Mouse (Mus musculus): Measurements from ENCODE around the gene Dgcr8. TPM values are rescaled to one million over a fixed set of nuclear protein-coding genes. Genes with fewer than 3 reads are reported as not detected.

Dgcr8 gene
- polyA plus RNA-seq, 1 experiment from 2014 or later: 28.9 TPM

DNA sequence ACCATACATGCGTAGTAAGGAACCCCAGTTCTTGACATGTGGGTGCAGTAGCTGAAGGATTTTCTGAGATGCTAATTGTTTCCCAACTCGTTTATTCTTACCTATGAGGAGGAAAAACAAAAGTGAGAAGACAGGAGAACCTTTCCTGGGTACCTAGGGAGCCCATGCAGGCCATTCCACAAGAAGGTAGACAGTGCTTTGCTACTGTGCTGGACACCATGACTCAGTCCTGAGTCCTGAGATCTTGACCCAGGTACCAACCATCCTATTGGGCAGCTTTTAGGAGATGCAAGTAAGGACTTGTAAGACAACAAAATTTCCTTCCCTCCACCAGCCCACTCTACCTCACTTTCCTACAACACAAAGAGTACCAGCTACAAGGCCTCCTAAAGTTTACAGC, 30.8 kb downstream of the Dgcr8 start, which contains the start of gene Gm49776:
Gm49776 (minus strand) TSS at position 101 of the 400 bp plus-strand sequence.
- H3K4me1 ChIP-seq (ENCODE audit: control insufficient read depth, insufficient read depth, low read length): no peaks in the 10 kb centered on the region
- DNase-seq (ENCODE audit: low spot score) (no peak), ATAC-seq (ENCODE audit: low read depth) (no peak)
- 98% methylated on average over 2 of the region's 2 CpGs for WGBS
- H3K4me2 ChIP-seq (ENCODE audit: low read depth, low read length): no peak within 1 kb of the TSS
- H3K27ac ChIP-seq (replicated peaks; ENCODE audit: low read depth, low read length): no peak within 1 kb of the TSS
- H3K9me3 ChIP-seq (ENCODE audit: control insufficient read depth, low read length): no peaks in the 10 kb centered on the region
- H3K4me3 ChIP-seq (ENCODE audit: low read depth, low read length): no peak within 1 kb of the TSS
- peaks cover 96% of the 10 kb centered on the region for H3K36me3 ChIP-seq (ENCODE audit: control insufficient read depth, insufficient read depth, low read length)
- no peak within 1 kb of the TSS for H3K9ac ChIP-seq (ENCODE audit: low read depth, low read length)
- no peaks in the 10 kb centered on the region for H3K27me3 ChIP-seq (replicated peaks; ENCODE audit: control insufficient read depth, insufficient read depth, low read length)

DNA sequence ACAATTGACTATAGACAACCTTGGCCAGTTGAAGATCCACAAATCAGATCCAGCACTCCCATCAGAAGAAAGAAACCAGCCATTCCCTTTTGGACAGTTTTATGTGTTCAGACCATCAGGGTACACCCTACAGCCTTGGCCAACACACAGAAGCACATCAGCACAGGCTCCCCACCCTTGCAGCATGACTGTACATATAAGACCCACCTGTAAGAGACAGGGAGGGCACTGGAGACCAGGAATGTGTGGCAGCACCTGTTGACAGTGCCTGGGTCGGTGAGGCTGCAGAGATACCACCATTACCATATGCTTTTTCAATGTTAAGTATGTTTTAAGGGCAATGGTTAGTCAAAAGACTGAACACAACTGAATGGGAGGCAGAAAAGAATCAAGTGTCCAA, 35.2 kb downstream of the Dgcr8 start:
- Histone ChIP-seq H3K9me3 (ENCODE audit: control insufficient read depth, low read length) (no peaks in the 10 kb centered on the region), H3K9ac (ENCODE audit: low read depth, low read length) (no peak overlapping the region), H3K4me1 (ENCODE audit: control insufficient read depth, insufficient read depth, low read length) (peaks cover 16% of the 10 kb centered on the region), H3K4me3 (ENCODE audit: low read depth, low read length) (no peak overlapping the region), H3K36me3 (ENCODE audit: control insufficient read depth, insufficient read depth, low read length) (peaks cover 85% of the 10 kb centered on the region), H3K27ac (replicated peaks; ENCODE audit: low read depth, low read length) (no peak overlapping the region), H3K4me2 (ENCODE audit: low read depth, low read length) (no peak overlapping the region), H3K27me3 (replicated peaks; ENCODE audit: control insufficient read depth, insufficient read depth, low read length) (no peaks in the 10 kb centered on the region)
- ATAC-seq (ENCODE audit: low read depth) (no peak), DNase-seq (ENCODE audit: low spot score) (no peak)
- WGBS: 82% methylated on average over 1 of the region's 1 CpGs

DNA sequence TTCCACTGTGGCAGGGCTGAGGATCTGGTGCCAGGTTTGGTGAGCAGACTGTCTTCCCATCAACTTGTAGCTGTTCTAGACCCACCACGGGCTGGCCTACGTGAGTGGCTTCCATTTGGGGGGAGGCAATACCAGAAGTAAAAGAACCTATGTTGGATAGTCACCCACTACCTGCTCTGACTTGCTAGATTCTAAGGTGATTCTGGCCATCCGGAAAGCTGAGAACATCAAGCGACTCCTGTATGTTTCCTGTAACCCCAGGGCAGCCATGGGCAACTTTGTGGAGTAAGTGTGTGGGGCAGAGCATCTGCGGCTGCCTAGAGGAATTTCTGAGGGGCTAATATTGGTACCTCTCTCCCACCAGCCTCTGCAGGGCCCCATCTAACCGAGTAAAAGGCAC, 36.3 kb downstream of the Dgcr8 start:
- H3K4me1 ChIP-seq (ENCODE audit: control insufficient read depth, insufficient read depth, low read length): peaks cover 16% of the 10 kb centered on the region
- no peak for DNase-seq (ENCODE audit: low spot score)
- H3K4me2 ChIP-seq (ENCODE audit: low read depth, low read length): no peak overlapping the region
- H3K27ac ChIP-seq (replicated peaks; ENCODE audit: low read depth, low read length): no peak overlapping the region
- 91% methylated on average over 6 of the region's 6 CpGs for WGBS
- H3K4me3 ChIP-seq (ENCODE audit: low read depth, low read length): no peak overlapping the region
- ATAC-seq (ENCODE audit: low read depth): no peak
- no peaks in the 10 kb centered on the region for H3K9me3 ChIP-seq (ENCODE audit: control insufficient read depth, low read length)
- H3K36me3 ChIP-seq (ENCODE audit: control insufficient read depth, insufficient read depth, low read length): peaks cover 76% of the 10 kb centered on the region
- H3K27me3 ChIP-seq (replicated peaks; ENCODE audit: control insufficient read depth, insufficient read depth, low read length): no peaks in the 10 kb centered on the region
- H3K9ac ChIP-seq (ENCODE audit: low read depth, low read length): no peak overlapping the region

DNA sequence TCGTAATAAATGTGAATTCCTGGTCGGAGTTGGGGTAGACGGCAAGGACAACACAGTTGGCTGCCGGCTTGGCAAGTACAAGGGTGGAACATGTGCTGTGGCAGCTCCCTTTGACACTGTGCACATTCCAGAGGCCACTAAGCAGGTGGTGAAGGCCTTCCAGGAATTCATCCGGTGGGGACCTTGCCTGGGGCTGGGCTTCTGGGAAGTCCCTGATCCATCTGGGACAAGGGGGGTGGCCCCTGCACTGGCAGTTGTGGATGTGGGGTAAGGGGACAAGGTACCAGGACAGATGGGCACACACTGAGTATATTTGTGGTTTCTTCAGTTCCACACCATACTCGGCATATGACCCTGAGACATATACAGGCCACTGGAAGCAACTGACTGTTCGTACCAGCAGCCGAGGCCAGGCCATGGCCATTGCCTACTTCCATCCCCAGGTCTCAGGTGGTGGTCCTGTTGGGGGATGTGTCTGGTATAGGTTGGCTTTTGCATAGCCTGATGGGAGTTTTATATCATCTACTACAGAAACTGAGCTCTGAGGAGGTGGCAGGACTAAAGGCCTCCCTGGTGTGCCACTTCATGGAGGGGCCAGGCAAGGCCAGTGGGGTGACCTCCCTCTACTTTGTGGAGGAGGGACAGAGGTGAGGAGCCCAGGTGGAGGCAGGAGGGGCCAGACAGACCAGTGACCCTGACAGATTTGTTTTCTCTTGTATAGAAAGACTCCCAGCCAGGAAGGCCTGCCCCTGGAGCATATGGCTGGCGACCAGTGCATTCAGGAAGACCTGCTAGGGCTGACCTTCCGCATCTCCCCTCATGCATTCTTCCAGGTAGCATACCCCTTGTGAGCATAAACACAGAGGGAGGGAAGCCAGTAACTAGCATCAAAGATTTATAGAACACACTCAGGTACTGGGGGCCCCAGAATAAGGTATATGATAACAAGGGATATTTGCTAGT, 37.9 kb downstream of the Dgcr8 start:
- H3K27ac ChIP-seq (replicated peaks; ENCODE audit: low read depth, low read length): no peak overlapping the region
- peak; percentile 29 for DNase-seq (ENCODE audit: low spot score)
- 65% methylated on average over 10 of the region's 10 CpGs for WGBS
- peaks cover 30% of the 10 kb centered on the region for H3K4me1 ChIP-seq (ENCODE audit: control insufficient read depth, insufficient read depth, low read length)
- H3K4me2 ChIP-seq (ENCODE audit: low read depth, low read length): peak overlapping the region; percentile 88
- H3K9me3 ChIP-seq (ENCODE audit: control insufficient read depth, low read length): no peaks in the 10 kb centered on the region
- peaks cover 70% of the 10 kb centered on the region for H3K36me3 ChIP-seq (ENCODE audit: control insufficient read depth, insufficient read depth, low read length)
- H3K9ac ChIP-seq (ENCODE audit: low read depth, low read length): peak overlapping the region; percentile 93
- H3K27me3 ChIP-seq (replicated peaks; ENCODE audit: control insufficient read depth, insufficient read depth, low read length): no peaks in the 10 kb centered on the region
- ATAC-seq (ENCODE audit: low read depth): no peak
- H3K4me3 ChIP-seq (ENCODE audit: low read depth, low read length): peak overlapping the region; percentile 85

DNA sequence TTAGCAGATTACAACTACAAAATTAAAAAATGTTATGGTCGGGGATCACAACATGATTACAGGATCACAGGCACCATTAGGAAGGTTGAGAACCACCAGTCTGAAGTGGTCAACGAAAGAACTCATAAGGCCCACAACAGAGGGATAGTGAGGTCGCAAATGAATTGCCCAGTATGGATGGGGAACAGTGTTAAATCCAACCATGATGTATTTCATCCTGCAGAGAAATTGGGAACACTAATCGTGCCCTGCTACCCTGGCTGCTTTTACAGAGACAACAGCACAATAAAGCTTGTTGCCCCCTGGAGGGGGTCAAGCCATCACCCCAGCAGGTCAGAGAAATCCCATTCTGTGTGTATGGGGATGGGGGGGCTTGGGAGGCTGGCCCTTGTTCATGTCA, 38.8 kb downstream of the Dgcr8 start:
- H3K4me1 ChIP-seq (ENCODE audit: control insufficient read depth, insufficient read depth, low read length): peaks cover 30% of the 10 kb centered on the region
- H3K9me3 ChIP-seq (ENCODE audit: control insufficient read depth, low read length): no peaks in the 10 kb centered on the region
- no peaks in the 10 kb centered on the region for H3K27me3 ChIP-seq (replicated peaks; ENCODE audit: control insufficient read depth, insufficient read depth, low read length)
- H3K4me3 ChIP-seq (ENCODE audit: low read depth, low read length): peak overlapping the region; percentile 85
- DNase-seq (ENCODE audit: low spot score) (no peak), ATAC-seq (ENCODE audit: low read depth) (no peak)
- H3K9ac ChIP-seq (ENCODE audit: low read depth, low read length): peak overlapping the region; percentile 93
- WGBS: 60% methylated on average over 4 of the region's 4 CpGs
- H3K27ac ChIP-seq (replicated peaks; ENCODE audit: low read depth, low read length): peak overlapping the region; percentile 90; the same call in 1 of the 2 replicates
- peaks cover 70% of the 10 kb centered on the region for H3K36me3 ChIP-seq (ENCODE audit: control insufficient read depth, insufficient read depth, low read length)
- peak overlapping the region; percentile 88 for H3K4me2 ChIP-seq (ENCODE audit: low read depth, low read length)

DNA sequence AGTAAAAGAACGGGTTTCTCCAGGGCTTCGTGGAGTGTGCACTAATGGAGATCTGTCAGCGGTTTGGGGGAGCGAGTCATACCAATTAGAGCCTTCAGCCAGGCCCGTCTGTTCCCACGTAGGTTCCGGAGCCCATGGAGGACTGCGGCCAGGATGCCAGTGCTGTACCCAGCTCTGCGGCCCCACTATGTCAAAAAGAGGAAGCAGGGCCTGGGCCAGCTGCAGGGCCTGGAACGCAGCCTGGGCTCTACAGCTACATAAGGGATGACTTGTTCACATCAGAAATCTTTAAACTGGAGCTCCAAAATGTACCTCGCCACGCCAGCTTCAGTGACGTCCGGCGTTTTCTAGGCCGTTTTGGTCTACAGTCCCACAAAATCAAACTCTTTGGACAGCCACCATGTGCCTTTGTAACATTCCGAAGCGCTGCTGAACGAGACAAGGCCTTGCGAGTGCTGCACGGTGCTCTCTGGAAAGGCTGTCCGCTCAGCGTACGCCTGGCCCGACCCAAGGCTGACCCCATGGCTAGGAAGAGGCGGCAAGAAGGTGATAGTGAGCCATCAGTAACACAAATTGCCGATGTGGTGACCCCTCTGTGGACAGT, 39.6 kb downstream of the Dgcr8 start:
- Histone ChIP-seq H3K36me3 (ENCODE audit: control insufficient read depth, insufficient read depth, low read length) (peaks cover 71% of the 10 kb centered on the region), H3K9ac (ENCODE audit: low read depth, low read length) (peak overlapping the region; percentile 93), H3K27ac (replicated peaks; ENCODE audit: low read depth, low read length) (peak overlapping the region; percentile 90), H3K9me3 (ENCODE audit: control insufficient read depth, low read length) (no peaks in the 10 kb centered on the region), H3K4me2 (ENCODE audit: low read depth, low read length) (peak overlapping the region; percentile 88), H3K4me3 (ENCODE audit: low read depth, low read length) (peak overlapping the region; percentile 85), H3K4me1 (ENCODE audit: control insufficient read depth, insufficient read depth, low read length) (peaks cover 30% of the 10 kb centered on the region), H3K27me3 (replicated peaks; ENCODE audit: control insufficient read depth, insufficient read depth, low read length) (no peaks in the 10 kb centered on the region)
- WGBS: 8% methylated on average over 26 of the region's 27 CpGs
- DNase-seq (ENCODE audit: low spot score) (peak; percentile 45), ATAC-seq (ENCODE audit: low read depth) (peak; percentile 3)

DNA sequence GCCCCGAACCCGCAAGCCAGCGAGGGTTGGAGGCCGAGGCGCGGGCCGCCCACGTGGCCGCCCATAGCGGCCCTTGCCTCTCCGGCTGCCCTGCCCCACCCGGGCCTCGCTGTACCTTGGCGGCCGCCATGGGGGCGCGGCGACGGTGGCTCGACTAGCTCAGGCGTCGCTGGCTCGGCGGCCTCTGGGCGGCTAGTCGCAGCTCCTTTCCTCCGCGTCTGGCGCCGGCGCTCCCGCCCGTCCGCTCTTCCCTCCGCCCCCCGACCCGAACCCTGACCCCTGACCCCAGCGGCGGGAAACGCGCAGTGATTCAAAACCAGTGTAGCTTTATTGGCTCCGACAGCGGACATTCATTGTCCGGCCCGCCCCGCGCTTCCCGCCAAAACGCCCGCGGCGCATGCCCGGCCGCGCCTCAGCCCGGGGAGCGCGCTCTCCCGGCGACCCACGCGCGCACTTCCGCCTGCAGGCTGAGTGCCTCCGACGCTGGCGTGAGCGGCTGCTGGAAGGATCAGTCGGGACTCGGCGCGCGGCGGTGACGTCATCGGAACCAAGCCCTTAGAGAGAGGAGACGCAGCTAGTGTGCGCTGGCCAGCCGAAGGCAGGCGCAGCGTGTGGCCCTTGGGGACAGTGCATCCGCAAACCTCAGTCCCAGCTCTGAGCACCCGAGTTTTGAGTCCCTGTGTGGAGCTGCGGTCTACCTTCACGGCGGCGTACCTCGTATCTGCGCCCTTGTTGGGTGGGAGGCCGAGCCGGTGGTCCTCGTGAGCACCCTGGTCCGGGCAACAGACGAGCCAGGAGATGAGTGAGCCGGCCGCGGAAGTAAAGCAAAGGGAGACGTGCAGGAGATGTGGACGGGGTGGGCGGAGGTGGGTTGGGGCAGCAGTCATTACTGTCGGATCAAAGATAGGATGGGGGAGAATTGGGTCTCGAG, 40.3 kb downstream of the Dgcr8 start, which contains the start of the genes Trmt2a and Ranbp1:
Trmt2a (plus strand) TSS at position 247 of the 931 bp plus-strand sequence.
Ranbp1 (minus strand) TSS at position 300 of the 931 bp plus-strand sequence.
- peak within 1 kb of the TSS; percentile 93 for H3K9ac ChIP-seq (ENCODE audit: low read depth, low read length)
- peak; percentile 96 for ATAC-seq (ENCODE audit: low read depth)
- WGBS: under 1% methylated on average over 49 of the region's 102 CpGs

More for the DNA sequence above, 40.3 kb downstream of the Dgcr8 start, which contains the start of the genes Trmt2a and Ranbp1:
- peak; percentile 99 for DNase-seq (ENCODE audit: low spot score)
- peak within 1 kb of the TSS; percentile 90 for H3K27ac ChIP-seq (replicated peaks; ENCODE audit: low read depth, low read length)
- no peaks in the 10 kb centered on the region for H3K27me3 ChIP-seq (replicated peaks; ENCODE audit: control insufficient read depth, insufficient read depth, low read length)
- peak within 1 kb of the TSS; percentile 85 for H3K4me3 ChIP-seq (ENCODE audit: low read depth, low read length)
- peak within 1 kb of the TSS; percentile 88 for H3K4me2 ChIP-seq (ENCODE audit: low read depth, low read length)
- H3K9me3 ChIP-seq (ENCODE audit: control insufficient read depth, low read length): no peaks in the 10 kb centered on the region
- H3K36me3 ChIP-seq (ENCODE audit: control insufficient read depth, insufficient read depth, low read length): peaks cover 71% of the 10 kb centered on the region
- H3K4me1 ChIP-seq (ENCODE audit: control insufficient read depth, insufficient read depth, low read length): peaks cover 30% of the 10 kb centered on the region
